Mouse (Mus musculus): ENCODE measurements around the gene Hist1h3g. TPM values are rescaled to one million over a fixed set of nuclear protein-coding genes. Genes with fewer than 3 reads are reported as not detected.
"Not testable (repeated sequence)": the region's sequence is repeated elsewhere in the genome, so short reads cannot be mapped to it uniquely, and the experiment has no call there.

Gene Hist1h3g
- polyA plus RNA-seq, 1 experiment: 16.1 TPM

GRCm38 (mm10) chr13:23533560-23534367, 1.5 kb upstream of the Hist1h3g start, which contains the start of gene Hist1h2af:
TSS of gene Hist1h2af (plus strand) at chr13:23533906.
- Histone ChIP-seq H3K4me3 (replicated peaks; ENCODE audit: control insufficient read depth, low read depth, low read length) (peak within 1 kb of the TSS; percentile 69), H3K27ac (ENCODE audit: control insufficient read depth, insufficient read depth, low read depth, low read length, poor library complexity) (peak within 1 kb of the TSS; percentile 92)
- TF ChIP-seq POLR2A (IDR thresholded peaks at IDR 0.05; ENCODE audit: borderline replicate concordance, control insufficient read depth, low read depth, low read length): peak; percentile 90; the same call in 1 of the 2 replicates
- under 1% methylated on average over 33 of the region's 53 CpGs for WGBS
- H3K4me1 ChIP-seq (ENCODE audit: control insufficient read depth, insufficient read depth, low read length): not testable (repeated sequence)

DNA sequence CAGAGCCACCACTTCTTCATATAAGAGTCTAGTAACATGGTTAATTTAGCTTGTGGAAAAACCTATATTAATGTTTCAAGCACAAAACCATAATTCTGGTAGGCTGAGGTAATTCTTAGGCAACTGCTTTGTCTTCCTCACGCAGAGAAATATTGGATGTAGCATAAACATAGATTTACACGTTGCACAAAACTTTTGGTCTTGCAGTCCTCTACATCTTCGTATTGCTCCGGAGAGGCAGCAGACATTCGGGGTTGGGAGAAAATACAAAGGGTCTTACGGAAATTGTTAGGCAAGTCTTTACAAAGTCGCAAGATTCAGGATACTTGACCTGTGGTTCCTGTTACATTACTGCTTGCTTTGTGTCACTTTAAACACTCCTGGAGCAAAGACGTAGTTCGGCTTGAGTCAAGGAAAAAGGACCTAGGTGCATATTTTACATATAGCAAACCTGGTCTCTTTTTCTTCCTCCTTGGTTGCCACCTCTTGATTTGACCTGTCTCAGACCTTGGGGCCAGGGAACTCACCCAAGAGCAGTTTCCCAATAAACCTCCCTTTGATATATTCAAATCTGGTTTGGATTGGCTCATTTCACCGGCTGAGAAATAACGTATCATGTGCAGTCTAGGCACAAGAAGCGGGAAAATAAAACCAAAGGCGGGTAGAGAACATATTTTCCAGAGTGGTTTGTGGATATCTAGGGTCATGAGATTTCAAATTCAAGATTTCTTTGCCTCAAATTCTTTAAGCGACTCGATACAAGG, 672 bp upstream of the Hist1h3g start:
- Histone ChIP-seq H3K4me3 (replicated peaks; ENCODE audit: control insufficient read depth, low read depth, low read length) (peak overlapping the region; percentile 61), H3K27ac (ENCODE audit: control insufficient read depth, insufficient read depth, low read depth, low read length, poor library complexity) (peak overlapping the region; percentile 60; the same call in 1 of the 2 replicates), H3K4me1 (ENCODE audit: control insufficient read depth, insufficient read depth, low read length) (peaks cover 1% of the 10 kb centered on the region; the same call in 1 of the 2 replicates)
- TF ChIP-seq POLR2A (IDR thresholded peaks at IDR 0.05; ENCODE audit: borderline replicate concordance, control insufficient read depth, low read depth, low read length) (0 out of 2 replicates have a peak, but pooled peaks have one; percentile 4), CTCF (IDR thresholded peaks at IDR 0.05; ENCODE audit: control insufficient read depth, insufficient read depth, low read length) (no peak)
- under 1% methylated on average over 15 of the region's 15 CpGs for WGBS

GRCm38 (mm10) chr13:23536076-23536822, 1.0 kb downstream of the Hist1h3g start:
- Histone ChIP-seq H3K4me3 (replicated peaks; ENCODE audit: control insufficient read depth, low read depth, low read length) (peak overlapping the region; percentile 68), H3K4me1 (ENCODE audit: control insufficient read depth, insufficient read depth, low read length) (peaks cover 1% of the 10 kb centered on the region; the same call in 1 of the 2 replicates), H3K27ac (ENCODE audit: control insufficient read depth, insufficient read depth, low read depth, low read length, poor library complexity) (no peak overlapping the region; the same call in 1 of the 2 replicates)
- TF ChIP-seq CTCF (IDR thresholded peaks at IDR 0.05; ENCODE audit: control insufficient read depth, insufficient read depth, low read length) (no peak), POLR2A (IDR thresholded peaks at IDR 0.05; ENCODE audit: borderline replicate concordance, control insufficient read depth, low read depth, low read length) (no peak)
- WGBS: 31% methylated on average over 7 of the region's 7 CpGs

DNA sequence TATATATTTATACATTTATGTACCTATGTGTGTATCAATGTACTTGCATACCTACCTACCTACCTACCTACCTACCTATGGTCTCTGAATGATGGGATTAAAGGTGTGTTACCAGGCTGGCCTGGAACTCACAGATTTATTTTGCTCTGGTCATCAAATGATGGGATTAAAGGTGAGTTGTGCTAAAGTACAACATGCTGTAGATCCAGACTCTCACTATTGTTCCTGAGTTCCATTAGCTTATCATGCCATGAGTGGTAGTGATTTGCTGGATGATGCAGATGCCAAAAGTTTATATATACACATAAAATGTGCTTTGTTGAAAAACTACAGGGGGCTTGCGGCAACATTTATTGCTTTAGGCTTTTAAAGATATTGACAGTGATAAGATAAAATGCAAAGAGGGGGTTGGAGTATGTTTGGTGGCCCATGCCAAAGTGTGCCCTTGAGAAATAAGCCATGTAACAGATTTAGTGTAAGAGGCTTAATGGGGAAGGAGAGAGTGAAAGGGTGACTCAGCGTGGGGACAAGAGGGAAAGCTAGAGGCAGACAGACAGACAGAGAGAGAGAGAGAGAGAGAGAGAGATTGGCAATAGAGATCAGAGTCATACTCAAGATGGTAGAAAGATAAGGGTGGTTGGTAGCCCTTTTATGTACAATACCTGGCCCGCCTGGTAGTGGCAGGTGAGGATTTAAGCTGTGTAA, 1.9 kb downstream of the Hist1h3g start:
- peak overlapping the region; percentile 29 for H3K4me3 ChIP-seq (replicated peaks; ENCODE audit: control insufficient read depth, low read depth, low read length)
- H3K27ac ChIP-seq (ENCODE audit: control insufficient read depth, insufficient read depth, low read depth, low read length, poor library complexity): no peak overlapping the region
- no peak for TF ChIP-seq CTCF (IDR thresholded peaks at IDR 0.05; ENCODE audit: control insufficient read depth, insufficient read depth, low read length)
- no peak for TF ChIP-seq POLR2A (IDR thresholded peaks at IDR 0.05; ENCODE audit: borderline replicate concordance, control insufficient read depth, low read depth, low read length)
- 69% methylated on average over 3 of the region's 3 CpGs for WGBS
- peaks cover 1% of the 10 kb centered on the region; the same call in 1 of the 2 replicates for H3K4me1 ChIP-seq (ENCODE audit: control insufficient read depth, insufficient read depth, low read length)

DNA sequence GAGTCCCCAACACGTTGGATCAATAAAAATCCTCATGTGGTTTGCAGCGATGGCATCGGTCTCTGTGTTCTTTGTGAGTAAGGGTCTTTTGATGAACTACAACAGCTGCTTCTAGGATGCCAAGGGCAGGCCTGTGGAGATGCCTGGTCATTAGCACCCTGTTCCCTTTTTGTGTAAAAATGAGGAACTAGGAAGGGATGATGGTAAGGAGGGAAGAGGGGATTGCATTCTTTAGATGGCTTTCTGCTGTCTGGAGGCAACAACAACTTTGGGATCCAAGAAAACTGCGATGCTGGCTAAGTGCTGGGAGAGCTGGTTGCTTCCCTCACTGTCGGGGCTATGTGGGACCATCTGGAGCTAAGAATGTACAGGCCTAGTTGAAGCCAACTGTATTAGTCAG, 3.0 kb downstream of the Hist1h3g start:
- 77% methylated on average over 5 of the region's 5 CpGs for WGBS
- Histone ChIP-seq H3K4me3 (replicated peaks; ENCODE audit: control insufficient read depth, low read depth, low read length) (no peak overlapping the region), H3K27ac (ENCODE audit: control insufficient read depth, insufficient read depth, low read depth, low read length, poor library complexity) (no peak overlapping the region), H3K4me1 (ENCODE audit: control insufficient read depth, insufficient read depth, low read length) (no peaks in the 10 kb centered on the region)
- TF ChIP-seq CTCF (IDR thresholded peaks at IDR 0.05; ENCODE audit: control insufficient read depth, insufficient read depth, low read length) (no peak), POLR2A (IDR thresholded peaks at IDR 0.05; ENCODE audit: borderline replicate concordance, control insufficient read depth, low read depth, low read length) (no peak)

GRCm38 (mm10) chr13:23539821-23540220, 4.6 kb downstream of the Hist1h3g start:
- not testable (repeated sequence) for H3K4me1 ChIP-seq (ENCODE audit: control insufficient read depth, insufficient read depth, low read length); H3K4me3 ChIP-seq (replicated peaks; ENCODE audit: control insufficient read depth, low read depth, low read length); H3K27ac ChIP-seq (ENCODE audit: control insufficient read depth, insufficient read depth, low read depth, low read length, poor library complexity)
- WGBS: 65% methylated on average over 1 of the region's 1 CpGs

DNA sequence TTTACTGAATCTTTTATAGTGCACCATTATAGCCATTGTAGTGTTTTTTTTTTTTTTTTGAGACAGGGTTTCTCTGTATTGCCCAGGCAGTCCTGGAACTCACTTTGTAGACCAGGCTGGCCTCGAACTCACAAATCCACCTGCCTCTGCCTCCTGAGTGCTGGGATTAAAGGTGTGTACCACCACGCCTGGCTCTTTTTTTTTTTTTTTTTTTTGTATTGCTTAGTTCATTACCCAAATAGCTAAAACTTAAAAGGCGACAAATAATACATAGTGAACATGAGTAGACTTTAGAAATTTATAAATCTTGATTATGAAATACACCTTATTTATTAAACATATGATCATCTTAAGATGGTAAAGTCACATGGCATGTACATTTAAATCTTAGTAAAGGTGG, 6.3 kb downstream of the Hist1h3g start:
- Histone ChIP-seq H3K4me1 (ENCODE audit: control insufficient read depth, insufficient read depth, low read length) (no peaks in the 10 kb centered on the region), H3K27ac (ENCODE audit: control insufficient read depth, insufficient read depth, low read depth, low read length, poor library complexity) (no peak overlapping the region), H3K4me3 (replicated peaks; ENCODE audit: control insufficient read depth, low read depth, low read length) (no peak overlapping the region)
- 76% methylated on average over 3 of the region's 3 CpGs for WGBS
- TF ChIP-seq POLR2A (IDR thresholded peaks at IDR 0.05; ENCODE audit: borderline replicate concordance, control insufficient read depth, low read depth, low read length): no peak

DNA sequence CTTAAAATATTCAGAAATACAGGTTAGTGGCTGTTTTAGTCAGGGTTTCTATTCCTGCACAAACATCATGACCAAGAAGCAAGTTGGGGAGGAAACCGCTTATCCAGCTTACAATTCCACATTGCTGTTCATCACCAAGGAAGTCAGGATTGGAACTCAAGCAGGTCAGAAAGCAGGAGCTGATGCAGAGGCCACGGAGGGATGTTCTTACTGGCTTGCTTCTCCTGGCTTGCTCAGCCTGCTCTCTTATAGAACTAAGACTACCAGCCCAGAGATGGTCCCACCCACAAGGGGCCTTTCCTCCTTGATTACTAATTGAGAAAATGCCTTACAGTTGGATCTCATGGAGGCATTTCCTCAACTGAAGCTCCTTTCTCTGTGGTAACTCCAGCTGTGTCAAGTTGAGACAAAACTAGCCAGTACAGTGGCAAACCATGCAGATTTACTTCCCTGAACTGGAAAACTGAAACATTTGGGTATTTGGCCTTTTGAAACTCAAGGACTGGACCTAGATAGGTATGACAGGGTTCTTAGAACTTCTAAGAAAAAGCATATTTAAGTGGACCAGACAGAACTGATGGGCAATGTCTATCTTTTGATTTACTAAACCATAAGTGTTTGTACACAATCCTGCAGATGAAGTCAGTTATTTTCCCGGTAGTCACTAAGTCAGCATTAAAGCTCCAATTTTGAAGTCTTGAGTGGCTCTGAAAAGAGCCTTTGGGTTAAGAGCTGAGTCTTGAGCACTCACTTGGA, 7.2 kb downstream of the Hist1h3g start:
- H3K27ac ChIP-seq (ENCODE audit: control insufficient read depth, insufficient read depth, low read depth, low read length, poor library complexity): peak overlapping the region; percentile 98
- H3K4me3 ChIP-seq (replicated peaks; ENCODE audit: control insufficient read depth, low read depth, low read length): peak overlapping the region; percentile 78
- H3K4me1 ChIP-seq (ENCODE audit: control insufficient read depth, insufficient read depth, low read length): not testable (repeated sequence)
- WGBS: 19% methylated on average over 3 of the region's 3 CpGs

Measured in bone marrow, adult 2 months (tissue).